Mouse (Mus musculus) right cerebral cortex, postnatal 4 days (tissue): Measurements from ENCODE around the gene Apmap.
"Not testable (repeated sequence)": the region's sequence is repeated elsewhere in the genome, so short reads cannot be mapped to it uniquely, and the experiment has no call there.

Experiments used
- DNase-seq: peaks from one replicate; pipeline ENCODE4 v3.0.0-alpha.2; 2022

The Apmap gene

GRCm38 (mm10) chr2:150610097-150610496 lies 1.7 kb upstream of the Apmap start:
- DNase-seq = no peak

DNA sequence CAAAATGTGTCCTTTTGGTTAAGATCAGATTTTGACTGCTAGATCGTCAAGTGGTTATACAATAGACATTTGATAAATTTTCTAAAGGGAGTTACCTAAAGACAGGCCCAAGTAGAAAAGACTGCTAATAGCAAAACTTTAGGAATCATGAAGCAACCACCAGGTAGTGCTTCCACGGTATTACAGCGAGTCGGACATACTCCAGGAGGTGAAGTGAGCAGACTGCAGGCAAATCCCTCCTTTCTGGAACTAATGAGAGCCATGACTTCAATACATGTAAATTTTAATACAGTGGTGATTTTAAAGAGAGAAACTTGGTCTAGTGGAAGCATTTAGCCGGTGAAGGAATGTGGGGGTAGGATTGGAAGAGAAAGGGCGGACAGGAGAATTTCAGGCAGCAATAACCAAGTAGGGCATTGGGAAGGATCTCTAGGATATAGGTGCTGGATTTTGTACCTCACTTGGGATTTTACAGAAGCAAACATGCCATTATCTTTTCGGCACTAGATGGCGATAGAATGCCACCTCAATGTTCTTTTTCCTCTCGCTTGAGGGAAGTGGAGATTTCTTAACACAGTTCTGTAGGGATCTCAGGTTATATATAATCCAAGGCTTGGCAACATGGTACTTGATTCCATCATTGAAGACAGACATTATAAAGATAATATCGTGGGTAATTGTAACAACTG lies 649 bp upstream of the Apmap start:
- peak; percentile 31 for DNase-seq

DNA sequence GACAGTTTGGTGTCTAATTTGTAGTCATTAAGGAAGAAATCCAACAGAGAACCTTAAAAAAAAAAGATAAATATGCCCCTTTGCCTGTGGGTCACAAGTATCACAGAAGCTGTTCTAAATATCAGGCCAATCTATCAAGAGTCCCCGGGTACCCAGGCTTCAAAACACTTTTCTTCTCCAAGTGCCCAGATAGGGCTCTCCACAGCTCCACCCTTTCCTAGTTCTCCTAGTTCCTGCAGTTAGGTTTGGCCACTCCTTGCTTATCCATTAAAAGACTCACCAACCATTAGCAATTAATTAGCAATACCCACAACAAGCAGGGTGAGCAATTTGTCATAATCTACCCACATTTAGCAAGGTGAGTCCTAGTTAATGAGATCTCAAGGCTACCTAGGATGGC lies 1.3 kb downstream of the Apmap start:
- no peak for DNase-seq

GRCm38 (mm10) chr2:150604802-150605201 lies 3.6 kb downstream of the Apmap start:
- no peak for DNase-seq

GRCm38 (mm10) chr2:150602166-150602565 lies 6.2 kb downstream of the Apmap start:
- no peak for DNase-seq

DNA sequence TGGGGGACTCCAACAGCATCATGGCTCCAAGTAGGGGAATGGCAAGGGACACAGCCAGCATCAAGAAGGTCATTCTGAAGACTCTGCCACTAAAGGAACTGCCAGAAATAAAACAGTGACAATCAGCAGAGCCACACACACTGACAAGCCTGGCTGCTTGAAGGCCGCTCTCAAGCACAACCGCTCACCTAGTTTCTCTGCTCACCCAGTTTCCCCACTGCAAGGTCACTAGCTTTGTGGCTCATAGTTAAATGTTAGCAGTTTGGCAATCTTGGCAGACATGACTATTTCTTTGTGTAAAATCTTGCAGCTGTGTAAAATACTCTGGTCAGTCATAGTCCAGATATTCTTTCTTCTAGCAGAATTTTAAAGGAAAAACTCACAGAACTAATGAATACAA lies 8.1 kb downstream of the Apmap start:
- no peak for DNase-seq

GRCm38 (mm10) chr2:150595411-150596190 lies 12.8 kb downstream of the Apmap start:
- no peak for DNase-seq

DNA sequence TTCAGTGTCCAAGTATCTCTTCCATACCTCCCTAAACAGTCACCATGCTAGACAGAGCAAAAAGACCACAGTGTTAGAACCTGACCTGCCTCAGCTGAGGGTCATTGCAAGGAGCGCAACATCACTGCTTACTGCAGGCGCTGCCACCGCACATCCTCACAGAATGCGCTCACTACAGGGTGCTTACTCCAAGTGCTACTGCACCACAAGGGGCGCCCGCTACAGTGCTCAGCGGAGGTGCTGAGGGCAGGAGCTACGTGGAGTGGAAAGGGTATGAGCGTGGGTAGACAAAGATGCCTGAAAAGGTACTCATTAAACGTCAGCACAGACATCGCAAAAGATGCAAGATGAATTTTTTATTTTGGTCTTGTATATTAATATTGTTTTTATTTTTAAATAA lies 19.3 kb downstream of the Apmap start:
- DNase-seq = no peak

DNA sequence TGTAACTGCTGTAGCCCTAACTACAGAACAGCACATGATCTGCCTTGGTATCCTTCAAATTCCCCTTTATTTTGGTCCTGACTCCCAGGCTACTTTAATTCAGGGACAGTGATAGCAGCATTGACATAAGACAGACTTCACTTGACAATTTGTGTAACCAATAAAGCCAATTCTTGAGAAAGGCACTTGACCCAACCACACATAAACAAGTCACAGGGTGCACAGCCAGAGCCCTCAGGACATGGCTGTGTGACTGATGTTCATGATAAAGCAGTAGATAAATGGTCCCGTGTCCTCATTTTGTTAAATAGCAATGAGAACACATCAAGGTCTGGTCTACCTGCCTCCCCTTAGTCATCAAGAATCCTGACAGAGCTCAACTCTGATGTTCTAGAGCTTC lies 28.7 kb downstream of the Apmap start:
- DNase-seq = no peak

DNA sequence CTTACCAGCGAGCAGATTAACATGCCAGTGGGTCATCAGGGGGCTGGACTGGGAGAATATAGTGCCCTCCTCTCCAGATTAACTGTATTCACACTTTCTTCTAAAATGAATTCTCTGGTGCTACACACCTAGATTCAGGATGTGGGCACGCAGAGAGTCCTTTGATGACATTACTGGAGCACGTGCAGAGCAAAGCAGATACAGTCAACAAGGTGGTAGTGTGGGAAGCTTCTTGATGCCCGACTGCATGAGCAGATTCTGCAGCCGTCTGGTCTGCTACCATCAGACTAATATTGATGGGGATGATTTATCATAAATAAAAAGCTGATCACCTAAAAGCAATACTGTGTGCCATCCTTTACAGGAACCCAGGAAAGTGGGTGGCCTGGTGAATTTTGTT lies 29.8 kb downstream of the Apmap start:
- DNase-seq = no peak

- DNase-seq = no peak
These were observed 32.1 kb downstream of the Apmap start for GRCm38 (mm10) chr2:150576256-150576655.

GRCm38 (mm10) chr2:150572463-150572862 lies 35.9 kb downstream of the Apmap start:
- DNase-seq = no peak

- DNase-seq = no peak
These were observed 37.6 kb downstream of the Apmap start for GRCm38 (mm10) chr2:150570761-150571160.

DNA sequence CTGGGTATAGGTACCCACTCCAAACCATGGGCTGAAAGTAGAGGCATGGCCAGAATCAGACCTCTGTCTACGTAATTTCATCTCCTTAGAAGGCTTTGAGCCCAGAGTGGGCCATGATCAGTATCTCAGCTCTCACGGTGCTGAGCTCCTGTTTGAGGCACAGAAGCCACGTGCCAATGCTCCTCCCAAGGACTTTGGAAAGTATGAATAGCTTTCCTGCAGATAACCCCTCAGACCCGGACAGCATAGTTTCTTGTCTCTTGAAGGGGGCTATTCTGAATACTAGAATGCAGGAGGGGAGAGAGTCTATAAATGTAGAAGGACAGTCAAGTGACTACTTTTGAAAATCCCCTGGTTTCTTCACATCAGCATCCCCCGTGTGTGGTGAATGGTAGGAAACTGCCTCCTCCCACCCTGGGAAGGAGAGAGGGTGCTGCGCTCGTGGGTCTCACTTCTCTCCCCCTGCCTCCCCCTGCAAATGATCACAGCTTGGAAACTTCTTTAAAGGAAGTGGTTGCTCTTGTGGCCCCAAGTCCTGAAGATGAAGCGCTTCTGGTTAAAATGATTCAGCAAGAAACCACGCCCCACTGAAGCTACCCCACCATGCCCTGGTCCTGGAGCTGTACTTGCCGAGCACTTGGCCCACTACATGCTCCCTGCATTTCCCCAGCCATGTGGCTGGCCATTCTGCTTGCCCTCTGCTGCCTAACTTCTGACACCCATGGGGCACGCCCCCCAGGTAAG lies 38.3 kb downstream of the Apmap start, which contains the start of gene Cst7:
Cst7 (plus strand) TSS at position 569 of the 744 bp plus-strand sequence.
- no peak for DNase-seq

- no peak for DNase-seq
These were observed 41.3 kb downstream of the Apmap start for GRCm38 (mm10) chr2:150567051-150567450.

- no peak for DNase-seq
These were observed 49.8 kb downstream of the Apmap start for GRCm38 (mm10) chr2:150558568-150558967.

- DNase-seq = not testable (repeated sequence)
These were observed 58.8 kb downstream of the Apmap start for GRCm38 (mm10) chr2:150549576-150549975.
